Mouse (Mus musculus): ENCODE results near the gene Olfr1120.
"Not testable (repeated sequence)": the region's sequence is repeated elsewhere in the genome, so short reads cannot be mapped to it uniquely, and the experiment has no call there.

GRCm38 (mm10) chr2:87360121-87360520 is 5.5 kb downstream of the Olfr1120 start:
- TF ChIP-seq CTCF, EP300 (IDR thresholded peaks at IDR 0.05; ENCODE audit: low read depth): not testable (repeated sequence)

All from heart, postnatal 0 days (tissue).